8 mouse cellular contexts compared by ENCODE assay signal in the genomic region with DNA sequence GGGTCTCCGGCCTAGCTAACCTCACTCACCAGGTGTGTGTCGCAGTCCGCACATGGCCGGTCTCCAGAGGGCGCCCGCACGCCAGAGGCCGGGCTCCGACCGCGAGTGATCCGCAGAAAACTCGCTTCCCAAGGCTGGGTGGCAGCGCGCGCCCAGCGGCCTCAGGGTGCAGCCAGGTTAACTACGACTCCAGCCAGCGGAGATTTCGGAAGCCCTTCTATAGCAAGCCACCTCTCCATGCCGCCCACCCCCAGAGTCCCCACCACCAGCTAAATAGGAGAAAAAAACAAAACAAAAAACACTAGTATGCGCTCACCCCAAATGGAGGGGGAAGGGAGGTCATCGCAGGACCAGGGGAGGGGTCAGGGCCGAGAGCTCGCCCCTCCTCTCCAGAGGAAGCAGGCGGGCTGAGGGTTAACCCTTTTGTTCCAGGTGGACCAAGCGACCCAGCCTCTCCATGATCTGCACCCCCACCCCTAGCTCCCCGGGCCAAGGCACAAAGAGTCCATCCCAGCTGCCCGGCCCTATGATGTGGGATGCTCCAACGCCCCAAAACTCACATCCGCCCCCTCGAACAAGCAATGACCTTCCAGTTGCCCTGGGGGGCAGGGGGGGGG. TPM values are rescaled to one million over a fixed set of nuclear protein-coding genes. Genes with fewer than 3 reads are reported as not detected.
DNase-seq lines count a peak whose midpoint lies in the region; ATAC-seq and TF ChIP-seq lines count a peak whose summit lies in the region.

No protein-coding gene starts in this region.

- peak; percentile 34 for DNase-seq in Muller cell, postnatal 12 days (ENCODE audit: inconsistent ontology term)
- peak; percentile 88 for DNase-seq in forebrain, embryonic 11.5 days (ENCODE audit: low spot score)
- peak; percentile 86 for DNase-seq in limb, embryonic 11.5 days (ENCODE audit: low spot score)
- peak; percentile 87 for DNase-seq in midbrain, embryonic 10.5 days (ENCODE audit: low spot score)
- peak; percentile 69 for DNase-seq in testis, postnatal 14 days (ENCODE audit: low spot score)
- no peak for DNase-seq in ovary, postnatal 14 days (ENCODE audit: low spot score)

- peaks cover 59% of the 10 kb centered on the region for H3K4me1 ChIP-seq in E14TG2a.4 (replicated peaks; ENCODE audit: low read depth, low read length)
- H3K4me1 ChIP-seq in forebrain, embryonic 11.5 days (replicated peaks; ENCODE audit: control insufficient read depth, insufficient read depth, low read length) = peaks cover 15% of the 10 kb centered on the region
- H3K4me1 ChIP-seq in hindbrain, embryonic 13.5 days (replicated peaks) = peaks cover 36% of the 10 kb centered on the region
- H3K4me1 ChIP-seq in limb, embryonic 11.5 days (ENCODE audit: control insufficient read depth, insufficient read depth, low read length) = peaks cover 12% of the 10 kb centered on the region
- peaks cover 74% of the 10 kb centered on the region for H3K4me1 ChIP-seq in midbrain, embryonic 10.5 days

- H3K27ac ChIP-seq in forebrain, embryonic 11.5 days (ENCODE audit: low read depth, low read length) = peak overlapping the region; percentile 74
- no peak overlapping the region for H3K27ac ChIP-seq in hindbrain, embryonic 13.5 days
- peak overlapping the region; percentile 64 for H3K27ac ChIP-seq in limb, embryonic 11.5 days (replicated peaks; ENCODE audit: low read depth, low read length)
- H3K27ac ChIP-seq in midbrain, embryonic 10.5 days (replicated peaks) = peak overlapping the region; percentile 98

- no peaks in the 10 kb centered on the region for H3K27me3 ChIP-seq in E14TG2a.4 (ENCODE audit: insufficient read depth, low read length)
- peaks cover 17% of the 10 kb centered on the region for H3K27me3 ChIP-seq in forebrain, embryonic 11.5 days (ENCODE audit: control insufficient read depth, insufficient read depth, low read length)
- H3K27me3 ChIP-seq in hindbrain, embryonic 13.5 days = peaks cover 69% of the 10 kb centered on the region
- H3K27me3 ChIP-seq in limb, embryonic 11.5 days (ENCODE audit: control insufficient read depth, insufficient read depth, low read length) = no peaks in the 10 kb centered on the region
- peaks cover 26% of the 10 kb centered on the region for H3K27me3 ChIP-seq in midbrain, embryonic 10.5 days (ENCODE audit: low read depth, poor library complexity, severe bottlenecking)

- peak overlapping the region; percentile 79 for H3K9ac ChIP-seq in forebrain, embryonic 11.5 days (ENCODE audit: low read length)
- H3K9ac ChIP-seq in hindbrain, embryonic 13.5 days = peak overlapping the region; percentile 74
- peak overlapping the region; percentile 78 for H3K9ac ChIP-seq in limb, embryonic 11.5 days (ENCODE audit: low read length)

- no peaks in the 10 kb centered on the region for H3K9me3 ChIP-seq in E14TG2a.4 (ENCODE audit: low read length)
- H3K9me3 ChIP-seq in forebrain, embryonic 11.5 days (ENCODE audit: control insufficient read depth, low read length) = no peaks in the 10 kb centered on the region
- H3K9me3 ChIP-seq in hindbrain, embryonic 13.5 days = no peaks in the 10 kb centered on the region
- no peaks in the 10 kb centered on the region for H3K9me3 ChIP-seq in limb, embryonic 11.5 days (ENCODE audit: control insufficient read depth, low read length)
- no peaks in the 10 kb centered on the region for H3K9me3 ChIP-seq in midbrain, embryonic 10.5 days (replicated peaks)

- peaks cover 16% of the 10 kb centered on the region for H3K36me3 ChIP-seq in E14TG2a.4 (ENCODE audit: insufficient read depth, low read length)
- H3K36me3 ChIP-seq in forebrain, embryonic 11.5 days (ENCODE audit: control insufficient read depth, insufficient read depth, low read length) = no peaks in the 10 kb centered on the region
- H3K36me3 ChIP-seq in hindbrain, embryonic 13.5 days = no peaks in the 10 kb centered on the region
- no peaks in the 10 kb centered on the region for H3K36me3 ChIP-seq in limb, embryonic 11.5 days (ENCODE audit: control insufficient read depth, insufficient read depth, low read length)
- H3K36me3 ChIP-seq in midbrain, embryonic 10.5 days = peaks cover 12% of the 10 kb centered on the region

- peak overlapping the region; percentile 96 for H3K4me3 ChIP-seq in E14TG2a.4 (replicated peaks; ENCODE audit: low read length)
- H3K4me3 ChIP-seq in forebrain, embryonic 11.5 days (ENCODE audit: low read depth, low read length) = peak overlapping the region; percentile 68
- H3K4me3 ChIP-seq in hindbrain, embryonic 13.5 days = peak overlapping the region; percentile 54
- peak overlapping the region; percentile 57 for H3K4me3 ChIP-seq in limb, embryonic 11.5 days (ENCODE audit: low read depth, low read length)
- peak overlapping the region; percentile 95 for H3K4me3 ChIP-seq in midbrain, embryonic 10.5 days

- peak; percentile 66 for ATAC-seq in forebrain, embryonic 11.5 days (replicated peaks; ENCODE audit: low FRiP score)
- no peak for ATAC-seq in hindbrain, embryonic 13.5 days (ENCODE audit: low FRiP score)
- ATAC-seq in limb, embryonic 11.5 days (ENCODE audit: insufficient number of reproducible peaks, low FRiP score, low TSS enrichment, low read depth) = peak; percentile 74

- no peak for TF ChIP-seq CTCF in E14TG2a.4 (conservative IDR thresholded peaks at IDR 0.05; ENCODE audit: low read length)

- WGBS in forebrain, embryonic 11.5 days = under 1% methylated on average over 32 of the region's 32 CpGs
- WGBS in hindbrain, embryonic 13.5 days = 1% methylated on average over 32 of the region's 32 CpGs
- WGBS in limb, embryonic 11.5 days = under 1% methylated on average over 32 of the region's 32 CpGs
- under 1% methylated on average over 32 of the region's 32 CpGs for WGBS in midbrain, embryonic 10.5 days

- peak overlapping the region; percentile 95 for H3K4me2 ChIP-seq in forebrain, embryonic 11.5 days (ENCODE audit: low read depth, low read length, severe bottlenecking)
- peak overlapping the region; percentile 93 for H3K4me2 ChIP-seq in hindbrain, embryonic 13.5 days
- H3K4me2 ChIP-seq in limb, embryonic 11.5 days (ENCODE audit: low read depth, severe bottlenecking) = peak overlapping the region; percentile 83

RNA-seq across cellular contexts. Expression of gene Sall4, which starts 2.6 kb away (rescaled TPM):
- polyA plus RNA-seq in forebrain, embryonic 11.5 days (2014; fragmentation: Nextera tagmentation; extraction: Ambion mirVana) = 10.4 and 10.9 TPM in 2 replicates
- polyA plus RNA-seq in hindbrain, embryonic 13.5 days (2015; fragmentation: Nextera tagmentation; extraction: Ambion mirVana) = 0.91 and 1.1 TPM in 2 replicates
- 12.5 and 16.8 TPM in 2 replicates for polyA plus RNA-seq in limb, embryonic 11.5 days (2014; fragmentation: Nextera tagmentation; extraction: Ambion mirVana)
- 53.9 and 74.3 TPM in 2 replicates for polyA plus RNA-seq in midbrain, embryonic 10.5 days (2016; fragmentation: Nextera tagmentation; extraction: Ambion mirVana)

RNA-seq across cellular contexts. Expression of gene Atp9a, which starts 23.0 kb away (rescaled TPM):
- polyA plus RNA-seq in forebrain, embryonic 11.5 days (2014; fragmentation: Nextera tagmentation; extraction: Ambion mirVana) = 18.0 and 18.6 TPM in 2 replicates
- 60.4 and 65.2 TPM in 2 replicates for polyA plus RNA-seq in hindbrain, embryonic 13.5 days (2015; fragmentation: Nextera tagmentation; extraction: Ambion mirVana)
- polyA plus RNA-seq in limb, embryonic 11.5 days (2014; fragmentation: Nextera tagmentation; extraction: Ambion mirVana) = 7.0 and 7.5 TPM in 2 replicates
- polyA plus RNA-seq in midbrain, embryonic 10.5 days (2016; fragmentation: Nextera tagmentation; extraction: Ambion mirVana) = 15.5 and 23.0 TPM in 2 replicates
